Mouse (Mus musculus): ENCODE data around the gene Ufsp1. TPM values are rescaled to one million over a fixed set of nuclear protein-coding genes. Genes with fewer than 3 reads are reported as not detected.

Ufsp1 gene
- polyA plus RNA-seq, 1 experiment from 2014 or later, result 10.7 TPM

- WGBS, result 1% methylated on average over 15 of the region's 16 CpGs
- Histone ChIP-seq H3K9me3 (ENCODE audit: control insufficient read depth, low read length) (no peaks in the 10 kb centered on the region), H3K4me3 (ENCODE audit: low read length) (peak overlapping the region; percentile 40), H3K36me3 (ENCODE audit: control insufficient read depth, insufficient read depth, low read length) (no peaks in the 10 kb centered on the region), H3K4me1 (ENCODE audit: control insufficient read depth, insufficient read depth, low read length) (peaks cover 39% of the 10 kb centered on the region), H3K4me2 (ENCODE audit: low read depth, low read length) (peak overlapping the region; percentile 63), H3K9ac (ENCODE audit: low read depth, low read length) (0 out of 2 replicates have a peak overlapping the region, but pooled peaks have one; percentile 59), H3K27ac (ENCODE audit: low read length) (peak overlapping the region; percentile 43), H3K27me3 (replicated peaks; ENCODE audit: control insufficient read depth, insufficient read depth, low read length) (peaks cover 29% of the 10 kb centered on the region)
- peak; percentile 66 for ATAC-seq
Measured at GRCm38 (mm10) chr5:137286655-137287031, 7.8 kb upstream of the Ufsp1 start.

- peak within 1 kb of the TSS; percentile 43 for H3K27ac ChIP-seq (ENCODE audit: low read length)
- H3K9ac ChIP-seq (ENCODE audit: low read depth, low read length), result peak within 1 kb of the TSS; percentile 59
- H3K4me1 ChIP-seq (ENCODE audit: control insufficient read depth, insufficient read depth, low read length), result peaks cover 39% of the 10 kb centered on the region
- H3K4me2 ChIP-seq (ENCODE audit: low read depth, low read length), result peak within 1 kb of the TSS; percentile 79
- H3K36me3 ChIP-seq (ENCODE audit: control insufficient read depth, insufficient read depth, low read length), result no peaks in the 10 kb centered on the region
- peak within 1 kb of the TSS; percentile 46 for H3K4me3 ChIP-seq (ENCODE audit: low read length)
- H3K9me3 ChIP-seq (ENCODE audit: control insufficient read depth, low read length), result no peaks in the 10 kb centered on the region
- peak; percentile 8 for ATAC-seq
- WGBS, result 4% methylated on average over 40 of the region's 40 CpGs
- H3K27me3 ChIP-seq (replicated peaks; ENCODE audit: control insufficient read depth, insufficient read depth, low read length), result peaks cover 29% of the 10 kb centered on the region
Measured at GRCm38 (mm10) chr5:137287032-137287952, 7.1 kb upstream of the Ufsp1 start, which contains the start of gene Ache. Gene Ache (plus strand): TSS chr5:137287519.

DNA sequence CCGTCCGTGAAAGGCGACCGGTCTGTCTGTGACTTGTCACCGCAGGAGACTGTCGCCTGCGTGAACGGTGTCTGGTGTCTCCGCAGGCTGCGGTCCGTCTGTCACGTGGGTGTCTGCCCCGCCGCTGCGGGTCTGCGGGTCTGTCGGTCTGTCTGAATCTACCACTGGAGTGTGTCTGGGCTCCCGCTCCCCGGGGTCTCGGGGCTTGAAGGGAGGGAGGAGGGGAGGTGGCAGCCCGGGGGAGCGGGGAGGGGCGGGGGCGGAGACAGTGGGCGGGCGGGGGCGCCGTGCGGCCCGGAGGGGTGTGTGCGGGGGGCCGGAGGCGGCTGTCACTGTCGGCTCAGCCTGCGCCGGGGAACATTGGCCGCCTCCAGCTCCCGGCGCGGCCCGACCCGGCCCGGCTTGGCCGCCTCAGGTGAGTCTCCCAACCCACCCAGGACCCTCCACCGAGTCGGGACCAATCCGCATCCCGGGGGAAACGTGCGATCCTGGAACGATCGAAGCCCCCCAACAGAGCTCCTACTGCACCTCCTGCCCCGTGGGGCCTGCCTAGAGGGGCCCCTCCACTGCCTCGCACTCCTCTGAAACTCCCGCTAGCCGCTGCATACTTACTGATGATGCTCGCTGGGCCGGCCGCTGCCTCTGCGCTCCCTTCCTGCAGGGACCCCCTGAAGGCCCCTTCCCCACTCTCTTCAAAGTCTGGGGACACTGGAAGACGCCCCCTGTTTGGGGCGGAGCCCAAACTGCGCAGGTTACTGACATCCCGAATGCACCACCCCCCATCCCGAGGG lies 6.3 kb upstream of the Ufsp1 start:
- peaks cover 29% of the 10 kb centered on the region for H3K27me3 ChIP-seq (replicated peaks; ENCODE audit: control insufficient read depth, insufficient read depth, low read length)
- peak overlapping the region; percentile 46 for H3K4me3 ChIP-seq (ENCODE audit: low read length)
- H3K27ac ChIP-seq (ENCODE audit: low read length), result no peak overlapping the region
- H3K4me1 ChIP-seq (ENCODE audit: control insufficient read depth, insufficient read depth, low read length), result peaks cover 41% of the 10 kb centered on the region
- H3K9ac ChIP-seq (ENCODE audit: low read depth, low read length), result peak overlapping the region; percentile 58
- H3K36me3 ChIP-seq (ENCODE audit: control insufficient read depth, insufficient read depth, low read length), result no peaks in the 10 kb centered on the region
- no peaks in the 10 kb centered on the region for H3K9me3 ChIP-seq (ENCODE audit: control insufficient read depth, low read length)
- peak overlapping the region; percentile 79 for H3K4me2 ChIP-seq (ENCODE audit: low read depth, low read length)
- WGBS, result 2% methylated on average over 50 of the region's 65 CpGs
- ATAC-seq, result no peak

DNA sequence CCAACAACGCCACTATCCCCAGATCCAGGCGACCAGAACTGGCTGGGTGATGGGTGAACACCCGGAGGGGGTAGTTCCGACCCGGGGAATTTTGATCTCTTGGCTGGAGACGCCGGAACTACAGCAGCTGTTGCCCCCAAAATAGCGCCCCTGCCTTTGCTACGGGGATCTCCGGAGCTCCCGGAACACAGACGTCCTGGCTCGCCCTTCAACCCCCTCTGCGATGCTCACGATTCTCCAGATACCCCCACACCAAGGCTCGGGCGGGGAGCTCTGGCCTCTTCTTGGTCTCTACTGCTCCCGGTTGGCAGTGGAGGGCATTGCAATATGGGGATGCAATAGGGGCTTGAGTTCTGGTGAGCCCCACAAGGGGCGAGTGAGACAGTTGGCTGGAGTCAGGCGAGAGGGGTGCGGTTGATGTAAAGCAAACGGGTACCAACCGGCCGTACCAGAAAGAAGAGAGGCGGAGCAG lies 5.4 kb upstream of the Ufsp1 start:
- H3K9me3 ChIP-seq (ENCODE audit: control insufficient read depth, low read length), result no peaks in the 10 kb centered on the region
- peaks cover 42% of the 10 kb centered on the region for H3K4me1 ChIP-seq (ENCODE audit: control insufficient read depth, insufficient read depth, low read length)
- H3K4me2 ChIP-seq (ENCODE audit: low read depth, low read length), result peak overlapping the region; percentile 79
- 3% methylated on average over 25 of the region's 25 CpGs for WGBS
- no peaks in the 10 kb centered on the region for H3K36me3 ChIP-seq (ENCODE audit: control insufficient read depth, insufficient read depth, low read length)
- no peak for ATAC-seq
- peak overlapping the region; percentile 33 for H3K9ac ChIP-seq (ENCODE audit: low read depth, low read length)
- peaks cover 29% of the 10 kb centered on the region for H3K27me3 ChIP-seq (replicated peaks; ENCODE audit: control insufficient read depth, insufficient read depth, low read length)
- peak overlapping the region; percentile 36 for H3K4me3 ChIP-seq (ENCODE audit: low read length)
- no peak overlapping the region for H3K27ac ChIP-seq (ENCODE audit: low read length)

- peaks cover 45% of the 10 kb centered on the region for H3K4me1 ChIP-seq (ENCODE audit: control insufficient read depth, insufficient read depth, low read length)
- peak overlapping the region; percentile 36; the same call in 1 of the 2 replicates for H3K4me3 ChIP-seq (ENCODE audit: low read length)
- peak overlapping the region; percentile 33; the same call in 1 of the 2 replicates for H3K9ac ChIP-seq (ENCODE audit: low read depth, low read length)
- peaks cover 29% of the 10 kb centered on the region for H3K27me3 ChIP-seq (replicated peaks; ENCODE audit: control insufficient read depth, insufficient read depth, low read length)
- no peaks in the 10 kb centered on the region for H3K36me3 ChIP-seq (ENCODE audit: control insufficient read depth, insufficient read depth, low read length)
- H3K27ac ChIP-seq (ENCODE audit: low read length), result no peak overlapping the region
- H3K9me3 ChIP-seq (ENCODE audit: control insufficient read depth, low read length), result no peaks in the 10 kb centered on the region
- WGBS, result 50% methylated on average over 13 of the region's 13 CpGs
- ATAC-seq, result 0 out of 2 replicates have a peak, but pooled peaks have one; percentile 1
- H3K4me2 ChIP-seq (ENCODE audit: low read depth, low read length), result peak overlapping the region; percentile 79; the same call in 1 of the 2 replicates
Measured at GRCm38 (mm10) chr5:137289591-137290365, 4.7 kb upstream of the Ufsp1 start.

DNA sequence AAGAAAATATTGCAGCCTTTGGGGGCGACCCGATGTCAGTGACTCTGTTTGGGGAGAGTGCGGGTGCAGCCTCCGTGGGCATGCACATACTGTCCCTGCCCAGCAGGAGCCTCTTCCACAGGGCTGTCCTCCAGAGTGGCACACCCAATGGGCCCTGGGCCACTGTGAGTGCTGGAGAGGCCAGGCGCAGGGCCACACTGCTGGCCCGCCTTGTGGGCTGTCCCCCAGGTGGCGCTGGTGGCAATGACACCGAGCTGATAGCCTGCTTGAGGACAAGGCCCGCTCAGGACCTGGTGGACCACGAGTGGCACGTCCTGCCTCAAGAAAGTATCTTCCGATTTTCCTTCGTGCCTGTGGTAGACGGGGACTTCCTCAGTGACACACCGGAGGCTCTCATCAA lies 3.8 kb upstream of the Ufsp1 start:
- Histone ChIP-seq H3K27me3 (replicated peaks; ENCODE audit: control insufficient read depth, insufficient read depth, low read length) (peaks cover 29% of the 10 kb centered on the region), H3K9ac (ENCODE audit: low read depth, low read length) (peak overlapping the region; percentile 28; the same call in 1 of the 2 replicates), H3K9me3 (ENCODE audit: control insufficient read depth, low read length) (no peaks in the 10 kb centered on the region), H3K36me3 (ENCODE audit: control insufficient read depth, insufficient read depth, low read length) (peaks cover 6% of the 10 kb centered on the region), H3K4me1 (ENCODE audit: control insufficient read depth, insufficient read depth, low read length) (peaks cover 52% of the 10 kb centered on the region), H3K4me3 (ENCODE audit: low read length) (no peak overlapping the region), H3K4me2 (ENCODE audit: low read depth, low read length) (0 out of 2 replicates have a peak overlapping the region, but pooled peaks have one; percentile 16), H3K27ac (ENCODE audit: low read length) (no peak overlapping the region)
- ATAC-seq, result peak; percentile 16; the same call in 1 of the 2 replicates
- WGBS, result 26% methylated on average over 15 of the region's 15 CpGs

- no peaks in the 10 kb centered on the region for H3K9me3 ChIP-seq (ENCODE audit: control insufficient read depth, low read length)
Measured at GRCm38 (mm10) chr5:137291381-137291926, 3.0 kb upstream of the Ufsp1 start.

DNA sequence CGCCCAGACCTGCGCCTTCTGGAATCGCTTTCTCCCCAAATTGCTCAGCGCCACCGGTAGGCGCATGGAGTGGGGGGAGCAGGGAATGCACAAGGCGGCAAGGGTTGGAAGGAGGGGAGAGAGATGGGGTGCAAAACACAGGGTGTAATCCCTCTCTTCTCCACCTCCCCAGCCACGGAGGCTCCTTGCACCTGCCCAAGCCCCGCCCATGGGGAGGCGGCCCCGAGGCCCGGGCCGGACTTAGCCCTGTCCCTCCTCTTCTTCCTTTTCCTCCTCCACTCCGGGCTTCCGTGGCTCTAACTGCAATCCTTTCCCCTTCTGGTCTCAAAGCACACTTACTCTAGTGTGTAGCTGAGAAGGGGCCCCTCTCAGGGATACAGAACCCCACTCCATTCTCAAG lies 1.1 kb upstream of the Ufsp1 start:
- peak; percentile 69 for ATAC-seq
- WGBS, result under 1% methylated on average over 15 of the region's 15 CpGs
- peak overlapping the region; percentile 98 for H3K27ac ChIP-seq (ENCODE audit: low read length)
- H3K4me2 ChIP-seq (ENCODE audit: low read depth, low read length), result peak overlapping the region; percentile 99
- peak overlapping the region; percentile 69 for H3K4me3 ChIP-seq (ENCODE audit: low read length)
- peaks cover 15% of the 10 kb centered on the region for H3K27me3 ChIP-seq (replicated peaks; ENCODE audit: control insufficient read depth, insufficient read depth, low read length)
- H3K9ac ChIP-seq (ENCODE audit: low read depth, low read length), result peak overlapping the region; percentile 85
- H3K36me3 ChIP-seq (ENCODE audit: control insufficient read depth, insufficient read depth, low read length), result peaks cover 27% of the 10 kb centered on the region
- H3K4me1 ChIP-seq (ENCODE audit: control insufficient read depth, insufficient read depth, low read length), result peaks cover 37% of the 10 kb centered on the region
- H3K9me3 ChIP-seq (ENCODE audit: control insufficient read depth, low read length), result no peaks in the 10 kb centered on the region

More at GRCm38 (mm10) chr5:137291381-137291926, 3.0 kb upstream of the Ufsp1 start:
- Histone ChIP-seq H3K36me3 (ENCODE audit: control insufficient read depth, insufficient read depth, low read length) (peaks cover 11% of the 10 kb centered on the region), H3K27me3 (replicated peaks; ENCODE audit: control insufficient read depth, insufficient read depth, low read length) (peaks cover 29% of the 10 kb centered on the region), H3K4me3 (ENCODE audit: low read length) (no peak overlapping the region), H3K4me2 (ENCODE audit: low read depth, low read length) (no peak overlapping the region), H3K27ac (ENCODE audit: low read length) (no peak overlapping the region), H3K9ac (ENCODE audit: low read depth, low read length) (peak overlapping the region; percentile 28; the same call in 1 of the 2 replicates), H3K4me1 (ENCODE audit: control insufficient read depth, insufficient read depth, low read length) (peaks cover 51% of the 10 kb centered on the region)
- 82% methylated on average over 15 of the region's 15 CpGs for WGBS
- no peak for ATAC-seq

Measured in intestine, embryonic 16.5 days (tissue).